Mouse (Mus musculus) c-Kit-positive CD71-negative TER-119-negative erythroid progenitor cells, embryonic 14.5 days (primary cell): ENCODE data around the gene Gm15319.
A peak's percentile ranks its signal among the peaks of the same experiment; 100 is the strongest.
"Not testable (repeated sequence)": the region's sequence is repeated elsewhere in the genome, so short reads cannot be mapped to it uniquely, and the experiment has no call there.

Source experiments
- DNase-seq: peaks from one replicate; pipeline ENCODE4 v3.0.0-alpha.2; 2013; ENCODE audit warnings: low read depth

Gm15319 gene

GRCm38 (mm10) chr8:20297939-20298505 is 65.0 kb downstream of the Gm15319 start:
- not testable (repeated sequence) for DNase-seq

DNA sequence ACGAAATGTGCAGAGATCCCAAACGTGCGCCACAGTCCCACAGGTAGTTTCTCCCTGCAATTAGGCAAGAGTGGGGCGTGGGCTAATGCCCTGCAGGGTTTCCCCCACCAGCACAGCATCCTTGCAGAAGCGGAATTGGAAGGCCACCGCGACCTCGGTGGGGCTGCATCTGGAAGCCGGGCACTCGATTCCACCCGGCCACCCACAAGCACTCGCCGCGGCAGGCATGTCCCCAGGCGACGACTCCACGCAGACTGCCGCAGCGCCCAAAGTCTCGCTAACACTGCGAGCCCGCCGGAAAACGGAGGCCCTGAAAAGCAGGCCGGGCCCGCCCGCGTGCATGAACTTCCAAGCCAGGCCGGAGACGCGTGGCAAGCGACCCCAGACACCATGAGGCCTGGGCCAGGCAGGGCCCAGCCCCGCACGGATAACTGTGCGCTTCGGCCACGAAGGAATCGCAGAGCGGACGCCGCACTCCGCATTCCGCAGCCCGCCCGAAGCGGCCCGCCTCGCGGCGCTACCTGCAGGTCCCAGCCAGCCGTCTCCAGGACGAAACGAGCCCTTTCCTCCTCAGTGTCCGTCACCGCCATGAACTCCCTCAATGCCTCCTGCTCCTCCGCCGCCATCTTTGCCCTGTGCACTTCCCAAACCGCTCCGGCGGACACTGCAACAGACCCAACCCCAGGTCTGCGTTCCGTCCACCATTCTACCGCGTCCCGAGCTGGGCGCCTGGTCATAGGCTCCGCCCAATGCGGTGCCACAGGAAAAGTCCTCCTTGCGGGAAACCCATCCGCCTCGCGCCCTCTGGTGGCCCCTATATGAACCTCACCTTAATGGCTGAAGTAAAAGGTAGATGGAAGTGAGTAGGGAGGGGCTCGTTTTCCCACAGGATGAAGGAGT is 66.0 kb downstream of the Gm15319 start:
- peak; percentile 40 for DNase-seq

DNA sequence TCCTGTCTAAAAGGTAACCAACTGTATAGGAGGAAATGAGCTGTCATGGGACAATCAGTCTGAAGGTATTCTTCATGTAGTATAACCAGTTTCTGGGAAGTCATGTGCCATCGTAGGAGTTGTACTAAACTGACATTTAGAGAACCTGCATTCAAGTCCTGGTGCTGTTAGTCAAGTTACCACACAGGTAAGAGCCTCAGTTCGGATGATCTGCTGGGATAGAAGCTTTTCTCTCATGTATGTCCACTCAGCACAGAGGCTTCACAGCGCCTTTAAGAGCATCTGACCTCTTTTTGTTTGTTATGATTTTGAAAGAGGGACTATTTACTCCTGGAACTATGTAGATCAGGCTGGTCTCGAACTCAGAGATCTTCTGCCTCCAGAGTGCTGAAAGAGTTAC is 67.1 kb downstream of the Gm15319 start:
- not testable (repeated sequence) for DNase-seq

DNA sequence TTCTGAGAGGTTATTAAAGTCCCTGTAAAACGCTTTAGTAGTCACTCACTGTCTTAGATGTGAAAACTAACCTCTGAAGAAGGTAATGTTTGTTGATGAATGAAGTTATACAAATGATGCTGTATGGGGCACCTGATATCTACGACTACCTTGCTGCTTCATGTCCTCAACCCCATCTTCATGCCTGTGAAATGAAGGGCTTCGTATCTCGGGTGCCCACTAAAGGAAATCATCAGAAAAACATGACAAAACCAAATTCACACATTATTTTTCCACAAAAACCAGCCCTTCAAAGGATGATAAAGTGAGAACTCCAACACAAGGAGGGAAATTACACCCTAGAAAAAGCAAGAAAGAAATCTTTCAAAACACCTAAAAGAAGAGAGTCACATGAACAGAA is 68.2 kb downstream of the Gm15319 start:
- DNase-seq: not testable (repeated sequence)

GRCm38 (mm10) chr8:20293966-20294365 is 69.0 kb downstream of the Gm15319 start:
- DNase-seq: not testable (repeated sequence)

- DNase-seq: not testable (repeated sequence)
These were observed 73.0 kb downstream of the Gm15319 start for GRCm38 (mm10) chr8:20290015-20290414.

DNA sequence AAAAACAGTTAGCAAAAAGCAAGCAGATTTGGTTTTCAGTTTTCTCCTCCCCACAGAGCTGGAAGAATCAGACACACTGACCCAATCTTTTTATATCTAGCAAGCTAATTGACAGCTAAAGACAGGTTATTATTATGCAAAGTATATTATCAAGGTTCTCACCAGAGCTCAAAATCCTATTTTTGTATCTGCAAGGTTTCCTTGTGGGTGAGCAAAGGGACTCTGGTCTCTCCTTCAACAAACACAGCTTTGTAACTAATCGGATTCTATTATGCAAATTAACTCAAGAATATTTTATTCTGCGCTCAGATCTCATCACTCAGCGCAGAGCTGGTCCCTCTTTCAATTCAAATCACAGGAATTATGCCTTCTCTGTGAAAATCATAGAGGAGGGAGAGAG is 74.1 kb downstream of the Gm15319 start:
- DNase-seq: not testable (repeated sequence)

GRCm38 (mm10) chr8:20287706-20288105 is 75.3 kb downstream of the Gm15319 start:
- DNase-seq: not testable (repeated sequence)
